Mouse (Mus musculus) forebrain, postnatal 0 days (tissue): ENCODE measurements at regions not wholly inside any gene's neighbourhood (a gene's known extent, or its start where the extent isn't known, plus 50 kb on each side); places are given as distances from the start of the nearest gene placed in this dataset.

Source experiments
- ATAC-seq: fragments of 200-750 bp; cut with Nextera tagmentation; 2 replicates; pipeline ENCODE4 v1.8.0; 2017; ENCODE audit warnings: mild to moderate bottlenecking, moderate library complexity
- DNase-seq: peaks from one replicate; pipeline ENCODE4 v3.0.0-alpha.2; 2015
- H3K27ac ChIP-seq: fragments of 300-500 bp; sonication (generic); 2 replicates; pipeline ENCODE4 v1.5.1; 2014; ENCODE audit warnings: low read depth, mild to moderate bottlenecking, antibody characterized with exemption, low read length, moderate library complexity, mixed read lengths
- H3K27me3 ChIP-seq: fragments of 300-500 bp; sonication (generic); 2 replicates; pipeline ENCODE4 v1.6.1; 2014; ENCODE audit warnings: mild to moderate bottlenecking, low read length, mixed read lengths; ENCODE audit not compliant: insufficient read depth
- H3K36me3 ChIP-seq: fragments of 300-500 bp; sonication (generic); 2 replicates; pipeline ENCODE4 v1.6.1; 2014; ENCODE audit warnings: mild to moderate bottlenecking, moderate library complexity; ENCODE audit not compliant: insufficient read depth
- H3K4me1 ChIP-seq: fragments of 300-500 bp; sonication (generic); 2 replicates; pipeline ENCODE4 v1.6.1; 2014; ENCODE audit warnings: antibody characterized with exemption; ENCODE audit not compliant: insufficient read depth
- H3K4me2 ChIP-seq: fragments of 300-500 bp; sonication (generic); 2 replicates; pipeline ENCODE4 v1.6.1; 2014; ENCODE audit warnings: low read depth, mild to moderate bottlenecking, moderate library complexity
- H3K4me3 ChIP-seq: fragments of 300-500 bp; sonication (generic); 2 replicates; pipeline ENCODE4 v1.5.1; 2014; ENCODE audit warnings: low read depth, low read length, mixed read lengths
- H3K9ac ChIP-seq: fragments of 300-500 bp; sonication (generic); 2 replicates; pipeline ENCODE4 v1.6.1; 2014; ENCODE audit warnings: mild to moderate bottlenecking
- H3K9me3 ChIP-seq: fragments of 300-500 bp; sonication (generic); 2 replicates; pipeline ENCODE4 v1.6.1; 2016; ENCODE audit warnings: low read length
- CTCF ChIP-seq: sonication (generic); IDR thresholded peaks from 2 replicates; pipeline ENCODE4 v1.5.1; 2016; ENCODE audit warnings: antibody characterized with exemption, control low read depth, low read depth
- WGBS: fragments of 180-500 bp; shearing (Covaris S2); extraction: QIAGEN DNeasy Blood & Tissue Kit; methylation state at CpG from one replicate; pipeline ENCODE4 v1.1.7; 2014; 5-methylcytosine and 5-hydroxymethylcytosine counted together

- no peak overlapping the region for H3K4me2 ChIP-seq
- H3K4me1 ChIP-seq, result no peaks in the 10 kb centered on the region
- no peak overlapping the region for H3K4me3 ChIP-seq
- no peak overlapping the region for H3K27ac ChIP-seq
- no peak for ATAC-seq
- H3K9me3 ChIP-seq, result no peaks in the 10 kb centered on the region
- no peak for DNase-seq
- H3K36me3 ChIP-seq, result no peaks in the 10 kb centered on the region
- no peak overlapping the region for H3K9ac ChIP-seq
- WGBS, result 72% methylated on average over 4 of the region's 4 CpGs
- TF ChIP-seq CTCF, result no peak
- H3K27me3 ChIP-seq, result no peaks in the 10 kb centered on the region
These were observed 377.4 kb downstream of the Arl4a start for GRCm38 (mm10) chr12:39660420-39660819.

GRCm38 (mm10) chr12:39656606-39657005 lies 381.2 kb downstream of the Arl4a start:
- Histone ChIP-seq H3K9me3 (no peaks in the 10 kb centered on the region), H3K27ac (no peak overlapping the region), H3K27me3 (no peaks in the 10 kb centered on the region), H3K4me1 (no peaks in the 10 kb centered on the region), H3K4me2 (no peak overlapping the region), H3K9ac (no peak overlapping the region), H3K36me3 (no peaks in the 10 kb centered on the region), H3K4me3 (no peak overlapping the region)
- DNase-seq, result no peak
- ATAC-seq, result no peak
- TF ChIP-seq CTCF, result no peak

- no peaks in the 10 kb centered on the region for H3K36me3 ChIP-seq
- no peaks in the 10 kb centered on the region for H3K9me3 ChIP-seq
- DNase-seq (no peak), ATAC-seq (no peak)
- no peak for TF ChIP-seq CTCF
- no peaks in the 10 kb centered on the region for H3K27me3 ChIP-seq
- H3K4me1 ChIP-seq, result no peaks in the 10 kb centered on the region
- no peak overlapping the region for H3K9ac ChIP-seq
- H3K4me3 ChIP-seq, result no peak overlapping the region
- no peak overlapping the region for H3K4me2 ChIP-seq
- H3K27ac ChIP-seq, result no peak overlapping the region
These were observed 388.9 kb downstream of the Arl4a start for GRCm38 (mm10) chr12:39648952-39649351.

- H3K4me3 ChIP-seq, result no peak overlapping the region
- H3K9me3 ChIP-seq, result no peaks in the 10 kb centered on the region
- no peak for DNase-seq
- H3K36me3 ChIP-seq, result no peaks in the 10 kb centered on the region
- no peaks in the 10 kb centered on the region for H3K4me1 ChIP-seq
- no peaks in the 10 kb centered on the region for H3K27me3 ChIP-seq
- no peak overlapping the region for H3K9ac ChIP-seq
- no peak overlapping the region for H3K27ac ChIP-seq
- no peak for TF ChIP-seq CTCF
- no peak for ATAC-seq
- 37% methylated on average over 3 of the region's 3 CpGs for WGBS
- no peak overlapping the region for H3K4me2 ChIP-seq
These were observed 391.3 kb downstream of the Arl4a start for GRCm38 (mm10) chr12:39646556-39646955.

- DNase-seq, result no peak
- no peak for TF ChIP-seq CTCF
- no peak for ATAC-seq
These were observed 392.2 kb downstream of the Arl4a start for GRCm38 (mm10) chr12:39645581-39645980.

GRCm38 (mm10) chr12:39639246-39639645 lies 398.6 kb downstream of the Arl4a start:
- no peak overlapping the region for H3K4me2 ChIP-seq
- no peaks in the 10 kb centered on the region for H3K36me3 ChIP-seq
- DNase-seq, result no peak
- no peak overlapping the region for H3K4me3 ChIP-seq
- ATAC-seq, result no peak
- H3K27ac ChIP-seq, result no peak overlapping the region
- no peaks in the 10 kb centered on the region for H3K4me1 ChIP-seq
- no peak overlapping the region for H3K9ac ChIP-seq
- no peaks in the 10 kb centered on the region for H3K27me3 ChIP-seq
- H3K9me3 ChIP-seq, result no peaks in the 10 kb centered on the region
- TF ChIP-seq CTCF, result no peak
- 88% methylated on average over 6 of the region's 6 CpGs for WGBS

More at GRCm38 (mm10) chr12:39645581-39645980, 392.2 kb downstream of the Arl4a start:
- no peaks in the 10 kb centered on the region for H3K36me3 ChIP-seq
- H3K27me3 ChIP-seq, result no peaks in the 10 kb centered on the region
- no peak overlapping the region for H3K4me2 ChIP-seq
- H3K4me1 ChIP-seq, result no peaks in the 10 kb centered on the region
- H3K4me3 ChIP-seq, result no peak overlapping the region
- H3K27ac ChIP-seq, result no peak overlapping the region
- no peaks in the 10 kb centered on the region for H3K9me3 ChIP-seq
- no peak overlapping the region for H3K9ac ChIP-seq
- WGBS, result 33% methylated on average over 4 of the region's 4 CpGs

GRCm38 (mm10) chr12:39634337-39634736 lies 403.5 kb downstream of the Arl4a start:
- no peaks in the 10 kb centered on the region for H3K27me3 ChIP-seq
- WGBS, result 82% methylated on average over 4 of the region's 4 CpGs

GRCm38 (mm10) chr12:39621266-39621665 lies 416.6 kb downstream of the Arl4a start:
- H3K4me2 ChIP-seq, result no peak overlapping the region
- H3K27me3 ChIP-seq, result no peaks in the 10 kb centered on the region
- TF ChIP-seq CTCF, result 0 out of 2 replicates have a peak, but pooled peaks have one; percentile 4
- H3K36me3 ChIP-seq, result no peaks in the 10 kb centered on the region
- ATAC-seq, result no peak
- H3K4me1 ChIP-seq, result no peaks in the 10 kb centered on the region
- no peak overlapping the region for H3K9ac ChIP-seq
- no peak overlapping the region for H3K27ac ChIP-seq
- DNase-seq, result no peak
- WGBS, result 91% methylated on average over 1 of the region's 1 CpGs
- H3K4me3 ChIP-seq, result no peak overlapping the region
- no peaks in the 10 kb centered on the region for H3K9me3 ChIP-seq

More at GRCm38 (mm10) chr12:39634337-39634736, 403.5 kb downstream of the Arl4a start:
- Histone ChIP-seq H3K4me3 (no peak overlapping the region), H3K4me1 (no peaks in the 10 kb centered on the region), H3K36me3 (no peaks in the 10 kb centered on the region), H3K27ac (no peak overlapping the region), H3K4me2 (no peak overlapping the region), H3K9me3 (no peaks in the 10 kb centered on the region), H3K9ac (no peak overlapping the region)
- no peak for ATAC-seq
- no peak for TF ChIP-seq CTCF
- DNase-seq, result no peak
